Comparison of ENCODE assay signal across 27 mouse cellular contexts in genomic region chr3:52563595-52563994, GRCm38 (mm10).
"Had no signal": no experiment of that assay in that cellular context is flagged by ENCODE, and none has a peak within 500 bp of the region (broad histone marks: within the 10 kb centered on the region; RNA-seq: fewer than 3 reads in every experiment).

No protein-coding gene starts in this region.

- H3K36me3 ChIP-seq: heart, embryonic 13.5 days; heart, embryonic 15.5 days; hindbrain, embryonic 13.5 days; hindbrain, embryonic 15.5 days; intestine, embryonic 15.5 days; kidney, embryonic 15.5 days; limb, embryonic 10.5 days; limb, embryonic 12.5 days; liver, embryonic 13.5 days; liver, embryonic 15.5 days had no signal

- H3K9ac ChIP-seq: heart, embryonic 13.5 days; heart, embryonic 15.5 days; hindbrain, embryonic 13.5 days; hindbrain, embryonic 15.5 days; intestine, embryonic 15.5 days; kidney, embryonic 15.5 days; limb, embryonic 12.5 days; liver, embryonic 13.5 days; liver, embryonic 15.5 days had no signal

- H3K27ac ChIP-seq: gastrocnemius, adult 2 months; heart, embryonic 13.5 days; heart, embryonic 15.5 days; hindbrain, embryonic 13.5 days; hindbrain, embryonic 15.5 days; hindbrain, postnatal 0 days; intestine, embryonic 15.5 days; kidney, embryonic 15.5 days; kidney, postnatal 0 days; left cerebral cortex, adult 2 months; limb, embryonic 10.5 days; limb, embryonic 12.5 days; liver, embryonic 13.5 days; liver, embryonic 15.5 days had no signal

- H3K4me3 ChIP-seq: gastrocnemius, adult 2 months; heart, embryonic 13.5 days; heart, embryonic 15.5 days; hindbrain, embryonic 13.5 days; hindbrain, embryonic 15.5 days; intestine, embryonic 15.5 days; kidney, embryonic 15.5 days; left cerebral cortex, adult 2 months; limb, embryonic 10.5 days; limb, embryonic 12.5 days; liver, embryonic 13.5 days; liver, embryonic 15.5 days had no signal

- ATAC-seq: hindbrain, postnatal 0 days; intestine, embryonic 15.5 days had no signal

- H3K27me3 ChIP-seq: heart, embryonic 13.5 days; heart, embryonic 15.5 days; hindbrain, embryonic 13.5 days; intestine, embryonic 15.5 days; kidney, embryonic 15.5 days; limb, embryonic 12.5 days; liver, embryonic 13.5 days; liver, embryonic 15.5 days had no signal

- H3K4me1 ChIP-seq: heart, embryonic 15.5 days; liver, embryonic 13.5 days; liver, embryonic 15.5 days had no signal

- H3K4me2 ChIP-seq: heart, embryonic 11.5 days; heart, embryonic 13.5 days; heart, embryonic 15.5 days; hindbrain, embryonic 13.5 days; hindbrain, embryonic 15.5 days; intestine, embryonic 15.5 days; kidney, embryonic 15.5 days; limb, embryonic 12.5 days; liver, embryonic 11.5 days; liver, embryonic 13.5 days; liver, embryonic 15.5 days had no signal

- DNase-seq: gastrocnemius, adult 2 months; gastrocnemius, postnatal 10 days; gastrocnemius, postnatal 25 days; heart, postnatal 14 days; heart, postnatal 36 days; kidney, adult 11 months; kidney, adult 2 months; kidney, adult 9 months; kidney, postnatal 14 days; kidney, postnatal 36 days; layer of hippocampus, adult 9-11 months; liver; liver, embryonic 13.5 days had no signal

- H3K9me3 ChIP-seq: heart, embryonic 13.5 days; heart, embryonic 15.5 days; hindbrain, embryonic 13.5 days; hindbrain, embryonic 15.5 days; intestine, embryonic 15.5 days; kidney, embryonic 15.5 days; limb, embryonic 10.5 days; limb, embryonic 12.5 days; liver, embryonic 13.5 days; liver, embryonic 15.5 days had no signal
